Mouse (Mus musculus) stomach, postnatal 0 days (tissue): ENCODE data around the gene Hspa1a.
"Not testable (repeated sequence)": the region's sequence is repeated elsewhere in the genome, so short reads cannot be mapped to it uniquely, and the experiment has no call there.

Source experiments
- CTCF ChIP-seq: IDR thresholded peaks from 2 replicates; pipeline ENCODE4 v1.5.1; 2016; ENCODE audit warnings: antibody characterized with exemption, low read depth, mild to moderate bottlenecking, moderate library complexity
- EP300 ChIP-seq: optimal IDR thresholded peaks from 2 replicates; pipeline ENCODE3; 2016; ENCODE audit warnings: antibody characterized with exemption

DNA sequence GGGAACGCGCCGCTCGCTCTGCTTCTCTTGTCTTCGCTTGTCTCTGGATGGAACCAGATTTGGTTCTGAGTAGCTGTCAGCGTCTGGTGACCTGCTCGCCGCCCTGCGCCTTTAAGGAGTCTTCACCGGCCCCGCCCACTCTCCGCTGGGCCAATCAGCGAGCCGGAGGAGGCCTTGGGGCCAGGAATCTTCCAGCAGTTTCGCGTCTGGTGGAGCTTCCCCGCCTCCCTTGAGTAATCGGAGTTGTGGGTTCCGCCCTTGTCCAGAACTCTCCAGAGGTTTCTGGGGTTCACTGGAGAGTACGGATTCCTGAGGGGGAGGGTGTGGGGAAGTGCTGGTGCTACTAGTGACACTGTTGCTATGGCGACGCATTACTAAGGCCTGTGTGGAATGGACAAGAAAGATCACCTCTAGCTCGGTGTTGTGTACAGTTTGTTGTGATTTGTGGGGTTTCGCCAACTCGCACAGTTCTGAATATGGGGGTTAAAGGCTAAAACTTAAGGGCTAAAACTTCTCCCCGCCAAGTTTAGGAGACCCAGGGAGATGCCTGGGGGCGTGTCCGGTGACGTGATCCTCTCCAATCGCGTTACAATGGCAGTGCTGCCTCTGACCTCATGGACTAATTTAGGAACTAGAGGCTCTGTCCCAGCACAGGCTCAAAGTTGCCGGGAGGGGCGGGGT, at the start of gene Hspa1a, which contains the start of gene Hspa1l:
- TF ChIP-seq EP300, CTCF: not testable (repeated sequence)
